Comparison of ENCODE assay signal across 11 mouse cellular contexts in the genomic region with DNA sequence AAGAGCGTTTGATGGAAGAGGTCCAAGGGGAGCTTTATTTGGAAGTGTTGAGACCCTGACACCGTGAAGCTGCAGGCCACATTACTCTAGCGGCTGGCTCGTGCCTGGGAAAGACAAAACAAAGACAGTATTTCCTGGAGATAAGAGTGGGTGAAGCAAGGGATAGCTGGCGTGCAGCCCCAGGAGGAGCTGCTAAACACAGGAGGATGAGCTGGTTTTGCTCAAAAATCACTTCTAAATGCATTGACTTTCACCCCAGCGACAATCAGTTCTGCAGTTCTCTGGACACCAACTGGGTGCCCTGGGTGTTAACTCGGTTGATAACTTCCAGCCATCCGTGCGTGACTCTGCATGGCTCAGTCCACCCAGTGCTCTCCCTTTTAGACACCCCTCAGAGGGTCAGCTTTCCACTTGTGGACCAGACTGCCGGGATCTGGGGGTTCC.
A peak's percentile ranks its signal among the peaks of the same experiment; 100 is the strongest.
DNase-seq lines count a peak whose midpoint lies in the region; ATAC-seq and TF ChIP-seq lines count a peak whose summit lies in the region.
"Had no signal": no experiment of that assay in that cellular context is flagged by ENCODE, and none has a peak within 500 bp of the region (broad histone marks: within the 10 kb centered on the region; RNA-seq: fewer than 3 reads in every experiment).

No protein-coding gene starts in this region.

- H3K27me3 ChIP-seq in liver, adult 2 months (ENCODE audit: control insufficient read depth, insufficient read depth, low read length), result no peaks in the 10 kb centered on the region; the same call in 1 of the 2 replicates
- no peaks in the 10 kb centered on the region for H3K27me3 ChIP-seq in liver, embryonic 12.5 days (replicated peaks)
- 0 out of 2 replicates have a peak, but pooled peaks cover 5% of the 10 kb centered on the region for H3K27me3 ChIP-seq in heart, postnatal 0 days (ENCODE audit: control insufficient read depth, insufficient read depth, low read length)
- H3K27me3 ChIP-seq: neural tube, embryonic 12.5 days had no signal

- H3K9ac ChIP-seq in liver, adult 2 months (ENCODE audit: low read depth, low read length), result no peak overlapping the region
- H3K9ac ChIP-seq in liver, embryonic 12.5 days, result no peak overlapping the region
- H3K9ac ChIP-seq in heart, postnatal 0 days (replicated peaks; ENCODE audit: low read depth, low read length), result no peak overlapping the region
- H3K9ac ChIP-seq: liver, embryonic 14.5 days; neural tube, embryonic 12.5 days had no signal

- H3K36me3 ChIP-seq in liver, adult 2 months (ENCODE audit: control insufficient read depth, insufficient read depth, low read length), result no peaks in the 10 kb centered on the region
- no peaks in the 10 kb centered on the region for H3K36me3 ChIP-seq in liver, embryonic 12.5 days
- no peaks in the 10 kb centered on the region for H3K36me3 ChIP-seq in heart, postnatal 0 days (replicated peaks; ENCODE audit: control insufficient read depth, insufficient read depth, low read length)
- H3K36me3 ChIP-seq: neural tube, embryonic 12.5 days had no signal

- ATAC-seq in liver, embryonic 12.5 days, result no peak
- ATAC-seq in heart, postnatal 0 days (ENCODE audit: insufficient read depth, low read depth), result no peak
- ATAC-seq: forebrain, embryonic 16.5 days had no signal

- no peak overlapping the region for H3K4me2 ChIP-seq in liver, embryonic 12.5 days
- H3K4me2 ChIP-seq in heart, postnatal 0 days (ENCODE audit: low read depth, low read length), result no peak overlapping the region
- H3K4me2 ChIP-seq: neural tube, embryonic 12.5 days had no signal

- no peaks in the 10 kb centered on the region for H3K79me2 ChIP-seq in liver, adult 2 months (ENCODE audit: control insufficient read depth, insufficient read depth, low read length)

- no peak overlapping the region for H3K4me3 ChIP-seq in liver, adult 2 months (ENCODE audit: insufficient read depth, low read depth, low read length)
- H3K4me3 ChIP-seq in liver, embryonic 12.5 days, result no peak overlapping the region
- no peak overlapping the region for H3K4me3 ChIP-seq in heart, postnatal 0 days (ENCODE audit: low read depth, low read length)
- H3K4me3 ChIP-seq: neural tube, embryonic 12.5 days had no signal

- no peak overlapping the region for H3K27ac ChIP-seq in liver, adult 2 months (replicated peaks; ENCODE audit: insufficient read depth, low read depth, low read length)
- H3K27ac ChIP-seq in liver, embryonic 12.5 days, result no peak overlapping the region
- H3K27ac ChIP-seq in heart, postnatal 0 days (ENCODE audit: low read depth), result no peak overlapping the region
- H3K27ac ChIP-seq: liver, embryonic 14.5 days; neural tube, embryonic 12.5 days had no signal

- no peaks in the 10 kb centered on the region for H3K4me1 ChIP-seq in liver, adult 2 months (ENCODE audit: control insufficient read depth, insufficient read depth, low read length)
- H3K4me1 ChIP-seq in liver, embryonic 12.5 days, result no peaks in the 10 kb centered on the region
- H3K4me1 ChIP-seq in heart, postnatal 0 days (ENCODE audit: control insufficient read depth, insufficient read depth), result peaks cover 3% of the 10 kb centered on the region; the same call in 1 of the 2 replicates

- no peak for TF ChIP-seq EP300 in heart, postnatal 0 days (IDR thresholded peaks at IDR 0.05; ENCODE audit: low read depth)

- TF ChIP-seq POLR2A in liver, adult 2 months (IDR thresholded peaks at IDR 0.05; ENCODE audit: extremely low read depth, insufficient read depth, low read length), result no peak

- H3K9me3 ChIP-seq in liver, embryonic 12.5 days (replicated peaks), result no peaks in the 10 kb centered on the region
- no peaks in the 10 kb centered on the region for H3K9me3 ChIP-seq in heart, postnatal 0 days (replicated peaks; ENCODE audit: control insufficient read depth, low read length)
- H3K9me3 ChIP-seq: neural tube, embryonic 12.5 days had no signal

- TF ChIP-seq CTCF in liver, adult 2 months (IDR thresholded peaks at IDR 0.05; ENCODE audit: low read depth, low read length), result no peak
- no peak for TF ChIP-seq CTCF in heart, postnatal 0 days (IDR thresholded peaks at IDR 0.05; ENCODE audit: low read depth)

- 47% methylated on average over 10 of the region's 10 CpGs for WGBS in liver, adult 2 months
- WGBS in liver, embryonic 12.5 days (ENCODE audit: insufficient replicate concordance), result 40% methylated on average over 10 of the region's 10 CpGs
- whole genome bisulfite sequencing in heart, postnatal 0 days, result 8% methylated on average over 10 of the region's 10 CpGs

- peak; percentile 41 for DNase-seq in adrenal gland, postnatal 14 days
- DNase-seq in adrenal gland, postnatal 25 days, result no peak
- DNase-seq in liver, adult 2 months (ENCODE audit: extremely low read depth, low read depth, low spot score), result peak; percentile 1
- DNase-seq in heart, postnatal 0 days (ENCODE audit: low spot score), result peak; percentile 41
- peak; percentile 31 for DNase-seq in lung, postnatal 25 days (ENCODE audit: low spot score)
- no peak for DNase-seq in spleen, adult 18-20 months
- no peak for DNase-seq in thymus, postnatal 10 days (ENCODE audit: low spot score in 2 of 2)

Comparison
In these comparisons a context has a peak if more than half of its experiments do, and no peak if none do; other contexts are left out.
1. DNase-seq: peak in adrenal gland, postnatal 14 days (single experiment), liver, adult 2 months (single experiment), heart, postnatal 0 days (single experiment) and lung, postnatal 25 days (single experiment); none in adrenal gland, postnatal 25 days (single experiment), spleen, adult 18-20 months (0 of 2) and thymus, postnatal 10 days (0 of 2).